Mouse (Mus musculus) inflammation-experienced regulatory T-cells, adult 6 months (primary cell): ENCODE results near the gene Rasgrf2. TPM values are rescaled to one million over a fixed set of nuclear protein-coding genes. Genes with fewer than 3 reads are reported as not detected.
A peak's percentile ranks its signal among the peaks of the same experiment; 100 is the strongest.

Source experiments
- ATAC-seq: one replicate; pipeline ENCODE4 v1.8.0; 2017
- polyA plus RNA-seq, 3 experiments: library from polyadenylated mRNA; unstranded; fragments of 100-300 nt; shearing (Covaris generic); gene quantifications; one replicate each; pipeline ENCODE4 v1.2.1; 2017

Gene Rasgrf2
- polyA plus RNA-seq, 3 experiments from 2014 or later, result 0.36 to 4.3 (median 1.7) TPM

DNA sequence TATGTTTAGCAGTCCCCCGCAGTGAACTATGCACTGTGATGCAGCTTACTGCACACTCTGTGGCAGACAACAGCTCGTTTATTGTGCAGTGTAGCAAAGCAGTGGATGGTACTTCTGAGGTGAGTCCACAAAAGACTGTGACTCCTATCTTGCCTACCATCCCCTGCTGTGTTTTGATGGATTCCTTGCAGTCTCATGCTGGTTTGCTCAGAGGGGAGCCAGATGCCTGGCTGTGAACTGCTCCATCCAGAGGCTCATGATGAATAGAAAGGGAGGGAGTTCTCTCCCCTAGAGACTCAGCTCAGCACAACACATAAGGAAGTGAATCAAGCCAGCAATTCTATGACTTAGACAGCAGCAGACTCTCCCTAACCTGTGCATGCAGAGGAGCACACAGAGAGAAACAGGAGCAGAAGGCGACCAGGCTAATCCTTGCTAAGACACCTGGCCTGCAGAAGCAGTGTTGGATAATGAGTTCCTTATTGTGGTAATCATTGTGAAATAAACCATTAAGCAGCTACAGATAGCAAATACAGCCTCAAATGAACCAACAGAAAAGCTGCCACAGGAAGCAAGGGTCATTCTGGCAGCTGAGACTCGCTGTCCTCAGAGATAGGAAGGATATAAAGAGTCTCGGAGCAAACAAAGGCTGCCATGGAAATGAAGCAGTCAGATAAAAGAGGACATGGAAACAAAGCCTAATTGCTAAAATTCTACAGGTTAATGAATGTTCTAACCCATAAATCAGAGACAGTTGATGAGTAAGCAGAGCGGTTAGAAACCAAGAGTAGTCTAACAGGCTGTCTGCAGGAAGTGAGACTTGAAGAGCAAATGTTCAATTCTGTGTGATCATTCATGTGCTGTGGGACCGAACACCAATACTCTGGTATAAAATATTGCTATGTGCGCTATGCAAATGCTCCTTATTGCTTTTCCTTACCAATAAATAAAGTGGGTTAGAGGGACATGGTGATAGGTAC is 89.6 kb downstream of the Rasgrf2 start:
- ATAC-seq, result no peak

DNA sequence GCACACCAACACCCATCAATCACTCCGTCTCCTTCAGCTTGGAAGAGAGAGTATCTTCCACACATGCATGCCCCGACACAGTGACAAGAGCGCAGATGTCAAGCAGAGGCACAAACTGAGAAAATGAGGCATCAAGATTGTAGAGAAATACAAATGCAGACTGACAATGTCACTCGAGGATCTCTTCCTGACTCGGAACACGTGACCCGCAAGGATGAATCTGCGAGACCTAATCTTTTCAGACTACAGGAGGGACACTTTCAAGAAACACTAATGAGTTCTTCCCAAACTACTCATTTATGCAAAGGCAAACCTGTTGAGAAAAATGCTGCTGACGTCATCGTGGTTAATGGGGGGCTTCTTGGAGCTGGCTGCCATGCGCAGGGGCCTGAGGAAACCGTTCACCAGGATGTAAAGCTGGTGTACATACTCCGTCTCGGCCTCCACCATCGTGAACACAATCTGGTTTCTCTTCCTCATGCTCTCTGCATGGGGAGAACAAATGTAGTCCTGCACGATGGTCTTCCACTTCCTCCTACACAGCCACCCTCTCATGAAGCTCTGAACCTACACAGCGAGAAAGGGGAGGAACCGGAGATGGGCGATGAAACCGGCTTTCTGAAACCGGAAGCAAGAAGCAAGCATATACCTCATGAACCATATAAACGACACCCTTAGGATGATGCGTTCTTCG is 100.9 kb downstream of the Rasgrf2 start:
- ATAC-seq, result peak; percentile 88

DNA sequence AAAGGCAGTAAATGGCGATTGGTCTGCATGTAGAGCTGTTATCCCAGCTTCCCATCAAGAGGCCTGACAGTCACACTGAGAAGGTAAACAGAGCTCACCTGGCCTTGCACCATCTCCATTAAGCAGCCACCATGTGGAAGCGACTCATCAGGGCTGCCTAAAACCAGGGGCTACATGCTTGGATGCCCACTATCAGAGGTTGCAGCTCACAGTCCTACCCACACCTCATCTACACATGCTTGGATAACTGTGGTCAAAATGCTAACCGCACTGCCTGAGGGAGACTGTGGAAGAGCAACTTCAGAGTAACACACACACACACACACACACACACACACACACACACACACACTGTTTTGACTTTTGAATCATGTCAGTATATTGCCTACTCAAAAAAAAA is 101.8 kb downstream of the Rasgrf2 start:
- ATAC-seq, result no peak

DNA sequence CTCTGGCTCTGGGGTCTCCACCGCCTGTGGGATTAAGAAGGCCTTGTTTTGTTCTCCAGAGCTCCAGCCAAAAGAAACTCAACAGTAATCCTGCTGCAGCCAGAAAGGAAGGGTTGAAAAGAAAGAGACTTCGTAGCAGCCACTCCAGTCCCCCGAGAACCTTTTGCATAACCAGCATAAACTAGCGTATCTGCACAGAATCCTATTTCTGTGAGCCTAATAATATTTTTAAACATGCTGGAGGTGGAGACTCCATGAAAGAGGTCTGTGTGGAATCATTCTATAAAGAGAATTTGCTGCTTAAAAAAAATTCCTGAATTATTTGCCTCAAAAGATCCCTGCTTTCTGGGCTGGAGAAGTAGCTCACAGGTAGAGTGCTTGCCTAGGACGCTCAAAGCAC is 103.5 kb downstream of the Rasgrf2 start:
- ATAC-seq, result no peak

DNA sequence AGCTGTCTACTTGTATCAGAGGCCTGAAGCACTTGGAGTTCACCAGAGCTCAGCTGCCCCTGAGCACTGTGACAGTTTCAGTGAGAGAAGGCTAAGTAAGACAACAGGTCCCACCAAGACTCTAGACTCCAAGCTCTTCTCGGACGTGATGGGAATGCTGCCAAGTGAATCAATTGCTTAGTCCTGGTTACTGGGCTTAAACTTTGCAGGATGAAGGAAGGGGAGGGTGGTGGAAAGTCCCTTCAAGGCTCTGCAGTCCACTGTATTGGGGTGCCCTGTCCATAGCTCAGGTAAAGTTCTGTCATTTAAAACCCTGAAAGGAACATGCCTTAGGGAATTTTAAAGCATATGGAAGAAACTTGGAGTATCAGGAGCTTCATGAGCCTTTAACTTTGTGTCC is 104.8 kb downstream of the Rasgrf2 start:
- ATAC-seq, result no peak

DNA sequence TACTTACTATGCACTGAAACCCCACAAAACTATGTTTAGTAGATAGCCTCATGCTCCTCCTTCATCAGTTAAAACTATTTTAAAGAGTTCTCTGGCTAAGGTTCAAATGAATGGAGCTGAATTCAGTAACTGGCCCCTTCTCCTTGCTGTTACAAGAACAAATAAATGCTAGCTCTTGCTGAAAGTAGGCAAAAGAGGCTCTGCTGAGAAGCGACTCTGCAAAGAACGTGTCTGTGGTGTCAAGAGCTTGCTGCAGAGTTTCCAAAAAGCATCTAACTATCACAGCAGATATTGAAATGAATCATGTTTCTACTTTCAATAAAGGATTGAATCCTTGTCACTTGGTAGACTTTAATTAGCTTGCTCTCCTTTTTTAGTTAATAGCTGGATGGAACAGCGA is 106.3 kb downstream of the Rasgrf2 start:
- ATAC-seq, result no peak

DNA sequence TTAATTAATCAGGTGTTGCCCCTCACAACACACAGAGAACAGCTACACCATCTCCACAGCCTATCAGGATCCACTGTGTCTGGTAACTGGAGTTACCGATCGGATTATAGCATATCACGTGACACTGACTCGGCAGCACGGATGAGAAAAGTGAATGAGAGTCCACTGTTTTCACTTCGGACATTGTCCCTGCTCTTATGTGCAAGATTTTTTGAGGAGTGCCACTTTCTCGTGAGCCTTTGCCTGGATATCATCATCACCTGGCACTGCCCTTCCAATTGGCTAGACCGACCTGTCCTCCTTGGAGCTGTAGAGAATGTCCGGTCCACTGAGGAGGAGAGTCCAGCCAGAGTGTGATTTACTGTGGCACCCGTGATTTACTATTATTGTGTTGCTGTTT is 109.3 kb downstream of the Rasgrf2 start:
- no peak for ATAC-seq

DNA sequence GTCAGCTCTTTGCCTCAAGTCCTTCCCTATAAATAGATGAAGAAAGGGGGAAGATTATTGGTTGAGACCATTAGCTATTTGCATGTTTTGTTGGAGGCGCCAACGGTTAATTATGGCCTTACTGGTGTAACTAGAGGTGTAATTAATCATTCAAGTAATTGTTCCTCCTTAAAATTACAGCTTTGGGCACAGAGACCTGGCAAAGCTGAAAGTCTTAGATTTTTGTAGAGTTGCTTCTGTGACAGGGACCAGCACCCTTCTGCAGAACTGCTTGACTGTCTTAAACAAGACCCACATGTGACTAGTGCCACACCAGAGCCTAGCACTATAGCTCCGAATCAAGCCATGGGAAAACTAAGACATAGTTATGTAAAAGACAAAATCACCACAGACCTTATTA is 134.5 kb downstream of the Rasgrf2 start:
- no peak for ATAC-seq

DNA sequence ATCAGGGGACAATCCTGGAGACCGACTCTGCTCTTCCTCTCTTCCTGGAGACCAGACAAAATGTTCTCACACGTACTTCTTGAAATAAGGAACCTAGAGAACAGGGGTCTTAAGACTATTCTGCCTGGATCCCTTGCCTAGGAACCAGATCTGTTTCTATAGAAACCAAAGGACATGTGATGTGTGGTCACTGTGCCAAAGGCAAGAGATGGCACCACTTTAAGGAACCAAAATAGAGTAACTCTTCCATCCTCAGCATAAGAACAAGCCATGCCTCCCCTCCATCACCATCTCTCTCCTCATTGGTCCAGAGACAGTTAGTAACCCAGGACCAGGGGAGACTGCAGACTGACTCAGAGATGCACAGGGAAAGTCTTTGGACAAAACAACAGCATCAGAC is 140.0 kb downstream of the Rasgrf2 start:
- ATAC-seq, result no peak

DNA sequence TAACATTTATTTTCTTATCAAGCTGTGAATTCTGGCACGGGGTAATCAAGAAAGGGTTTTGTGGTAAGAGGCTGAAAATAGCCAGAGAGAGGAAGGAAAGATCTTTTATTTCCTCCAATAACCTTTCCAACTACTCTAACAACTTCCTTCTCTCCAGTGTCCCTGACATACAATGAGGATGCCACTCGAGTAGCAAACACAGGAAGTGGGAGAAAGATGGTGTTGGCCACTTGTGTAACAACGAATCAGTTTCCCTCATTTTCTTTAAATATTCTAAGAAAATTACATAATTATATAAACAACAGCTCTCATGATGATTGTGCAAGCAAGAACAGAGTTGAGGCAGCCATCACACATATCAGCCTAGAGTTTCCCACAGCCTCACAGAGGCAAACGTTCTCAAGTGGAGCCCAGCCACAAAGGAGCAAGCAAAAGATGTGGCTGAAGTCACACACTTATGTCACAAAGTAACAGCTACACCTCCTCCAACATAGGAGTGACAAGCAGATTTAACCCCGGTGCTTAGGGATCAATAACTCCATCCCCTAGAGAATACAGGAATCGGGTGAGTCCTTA is 140.7 kb downstream of the Rasgrf2 start:
- no peak for ATAC-seq

DNA sequence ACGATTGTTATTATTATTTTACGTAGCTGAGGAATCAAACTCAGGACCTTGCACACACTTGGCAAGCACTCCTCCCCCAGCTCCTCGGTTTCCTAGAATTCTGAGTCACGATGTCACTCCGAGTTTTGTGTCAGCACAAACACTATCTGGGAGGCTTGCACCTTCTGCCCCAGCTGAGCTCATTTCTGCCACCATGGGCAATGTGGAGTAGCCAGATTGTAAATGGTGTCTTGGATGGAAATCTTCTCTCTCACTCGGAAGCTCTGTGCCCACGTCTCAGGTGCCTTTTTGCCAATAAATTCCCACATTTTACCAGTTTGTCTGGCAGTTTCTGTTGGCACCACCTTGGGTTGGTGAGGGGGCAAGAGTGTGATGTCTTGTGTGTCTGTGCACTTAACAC is 143.1 kb downstream of the Rasgrf2 start:
- ATAC-seq, result no peak

DNA sequence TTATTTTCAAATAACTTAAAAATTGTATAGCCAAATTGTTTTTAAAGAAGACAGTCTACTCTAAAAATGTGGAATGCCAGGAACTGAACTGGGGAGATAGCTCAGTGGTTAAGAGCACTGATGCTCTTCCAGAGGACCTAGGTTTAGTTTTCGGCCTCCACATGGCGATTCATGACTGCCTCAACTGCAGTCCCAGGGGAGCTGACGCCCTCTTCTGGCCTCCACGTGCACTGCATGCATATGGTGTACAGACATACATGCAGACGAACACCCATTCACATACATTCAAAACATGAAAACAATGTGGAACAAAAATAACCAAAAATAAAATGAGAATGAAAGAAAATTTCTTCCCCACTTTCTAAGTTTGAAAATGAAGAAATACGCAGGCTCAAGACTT is 144.5 kb downstream of the Rasgrf2 start:
- ATAC-seq, result no peak

DNA sequence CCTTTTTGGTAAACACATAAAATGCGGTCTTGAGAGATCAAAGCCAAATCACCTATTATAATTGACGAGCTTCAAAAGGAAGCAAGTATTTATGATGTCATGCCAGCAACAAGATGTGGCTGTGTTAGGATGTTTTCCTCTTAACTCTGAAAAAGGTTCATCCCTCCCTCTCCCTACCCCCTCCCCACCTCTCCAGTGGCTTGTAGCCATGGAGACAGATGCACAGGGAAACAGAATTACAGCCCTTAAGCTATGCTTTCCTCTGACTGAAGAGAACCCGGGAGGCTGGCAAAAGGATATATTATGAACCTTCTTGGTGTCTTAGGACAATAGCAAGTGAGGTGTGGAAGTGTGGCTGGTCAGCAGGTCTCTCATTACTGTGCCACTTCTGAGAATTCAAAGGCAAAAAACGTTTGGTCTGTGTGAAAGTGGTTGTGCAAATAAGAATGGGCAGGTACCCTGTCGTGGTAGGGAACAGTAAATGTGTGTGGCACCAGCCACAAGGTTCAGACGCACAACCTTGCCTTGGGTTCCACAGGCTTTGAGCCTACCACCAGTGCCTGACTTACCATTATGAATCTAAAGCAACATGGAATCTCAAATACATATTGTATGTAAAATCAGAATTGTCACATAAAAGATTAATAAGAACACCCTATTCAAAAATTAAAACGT is 145.4 kb downstream of the Rasgrf2 start:
- no peak for ATAC-seq

DNA sequence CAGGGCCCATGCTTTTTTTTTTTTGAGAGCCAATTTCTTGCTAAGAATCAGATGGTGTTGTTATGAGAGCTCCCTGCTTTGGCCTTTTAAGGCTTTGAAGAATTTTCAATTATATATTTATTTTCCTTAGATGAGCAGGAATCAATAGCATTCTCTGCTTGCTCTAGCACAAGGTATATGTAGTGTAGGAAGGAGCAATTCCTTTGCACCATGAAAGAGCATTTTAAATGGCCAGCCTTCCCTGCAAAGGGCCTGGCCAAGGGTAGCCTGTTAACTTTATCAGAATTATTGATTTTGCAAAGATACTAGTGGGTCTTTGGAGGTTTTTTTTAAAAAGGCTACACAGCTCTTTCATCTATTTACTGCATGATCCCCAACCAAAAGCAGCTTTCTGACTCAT is 146.4 kb downstream of the Rasgrf2 start:
- ATAC-seq, result no peak

DNA sequence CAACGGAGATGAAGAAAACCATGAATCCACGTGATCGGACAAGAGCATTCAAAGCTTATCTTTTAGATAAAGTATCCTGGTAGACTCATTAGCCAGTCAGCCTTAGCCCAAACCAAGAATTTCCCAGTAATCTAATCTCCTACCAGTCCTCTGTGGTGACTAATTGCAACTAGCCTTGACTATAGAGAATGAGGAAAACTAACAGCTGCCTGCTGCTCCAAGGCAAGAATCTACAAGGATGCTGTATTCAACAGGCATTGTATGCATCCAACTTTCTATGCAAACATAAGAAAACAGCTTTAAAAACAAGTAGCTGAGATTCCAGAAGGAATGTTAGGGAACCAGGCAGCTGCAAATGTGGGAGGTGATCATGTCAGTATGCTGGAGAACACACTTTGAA is 149.4 kb downstream of the Rasgrf2 start:
- no peak for ATAC-seq

DNA sequence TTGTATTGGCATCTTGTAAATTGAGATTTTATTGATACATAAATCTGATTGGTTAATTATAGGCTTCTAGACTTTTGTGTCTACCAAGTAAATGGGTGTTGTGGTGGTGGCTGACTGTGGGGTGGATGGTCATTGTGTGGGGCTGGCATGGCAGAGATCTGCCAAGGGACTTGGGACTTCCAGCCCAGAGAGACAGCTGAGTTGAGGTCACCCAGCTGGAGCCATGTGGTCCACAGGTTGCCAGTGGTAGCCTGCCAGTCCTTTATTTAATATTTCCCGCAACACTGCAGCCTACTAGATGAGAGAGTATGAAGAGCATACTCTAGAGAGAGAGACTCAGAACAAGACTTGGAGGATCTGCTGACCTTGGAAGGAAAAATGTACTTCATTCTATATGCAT is 150.0 kb downstream of the Rasgrf2 start:
- ATAC-seq, result no peak

DNA sequence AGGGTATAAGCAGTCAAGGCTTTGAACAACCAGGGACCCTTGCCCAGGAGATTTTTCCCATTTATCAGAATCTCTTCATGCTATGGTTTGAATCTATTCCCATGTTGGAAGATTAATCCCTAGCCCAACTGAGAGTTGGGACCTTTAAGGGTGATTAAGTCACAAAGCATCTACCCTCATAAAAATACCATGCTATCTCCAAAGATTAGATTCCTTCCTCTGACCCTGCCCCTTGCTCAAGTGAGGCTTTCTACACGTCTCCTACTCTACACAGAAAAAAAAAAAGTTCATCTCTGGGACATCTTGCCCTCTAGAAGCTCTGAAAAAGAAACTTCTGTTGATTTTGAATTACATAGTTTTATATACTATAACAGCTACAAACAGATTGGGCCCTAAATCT is 154.5 kb downstream of the Rasgrf2 start:
- no peak for ATAC-seq

DNA sequence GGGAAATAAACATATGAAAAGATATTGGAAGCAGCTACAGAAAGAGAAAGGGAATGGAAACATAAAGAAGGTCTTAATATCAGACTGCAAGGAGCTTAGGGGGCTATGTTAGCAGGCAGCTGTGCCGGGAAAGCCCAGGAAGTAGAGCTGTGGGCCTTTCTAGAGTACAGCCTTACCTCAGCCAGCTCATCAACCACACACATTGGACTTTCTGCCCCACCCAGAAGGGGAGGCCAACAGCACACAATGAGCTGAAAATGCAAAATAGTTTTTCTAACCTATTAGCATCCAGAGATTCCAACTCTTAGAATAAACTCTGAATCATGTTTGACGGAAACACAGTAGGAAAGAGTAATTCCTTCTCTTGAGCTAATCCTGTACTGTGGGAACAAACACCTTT is 154.9 kb downstream of the Rasgrf2 start:
- ATAC-seq, result no peak

DNA sequence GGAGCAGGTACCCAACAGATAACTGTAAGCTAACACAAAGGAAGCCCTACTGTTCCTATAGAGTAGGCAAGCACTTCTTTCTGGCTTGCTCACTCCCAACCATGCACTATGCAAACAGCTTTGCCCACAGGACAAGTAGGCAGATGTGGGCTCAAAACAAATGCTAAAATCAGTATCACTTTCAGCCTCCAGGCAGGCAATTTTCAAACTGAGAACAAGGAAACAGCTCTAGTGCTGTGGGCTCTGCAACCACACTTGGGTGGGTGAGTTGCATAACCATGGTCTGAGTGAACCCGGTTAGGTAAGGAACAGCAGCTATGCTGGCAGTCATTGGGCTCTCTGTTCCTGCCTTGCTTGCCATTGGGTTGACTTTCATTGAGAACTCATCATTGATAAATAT is 157.3 kb downstream of the Rasgrf2 start:
- no peak for ATAC-seq

DNA sequence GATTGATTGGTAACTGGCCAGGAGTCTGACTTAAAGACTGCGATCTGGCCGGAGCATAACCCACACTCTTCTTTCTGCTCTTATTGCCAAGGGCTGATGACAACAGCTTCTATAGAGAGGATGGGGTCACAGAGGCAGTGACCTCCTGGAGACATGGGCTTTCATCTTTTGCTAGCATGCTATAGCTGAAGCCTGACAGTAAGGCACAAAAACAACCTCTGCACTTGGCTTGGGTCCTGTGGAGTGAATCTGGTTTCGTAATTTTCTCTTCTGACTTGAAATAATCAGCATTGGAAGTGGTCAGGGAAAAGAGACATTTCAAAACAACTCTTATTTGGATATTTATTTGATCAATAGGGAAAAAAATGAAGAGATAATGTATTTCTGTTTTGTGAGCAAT is 160.2 kb downstream of the Rasgrf2 start:
- no peak for ATAC-seq

DNA sequence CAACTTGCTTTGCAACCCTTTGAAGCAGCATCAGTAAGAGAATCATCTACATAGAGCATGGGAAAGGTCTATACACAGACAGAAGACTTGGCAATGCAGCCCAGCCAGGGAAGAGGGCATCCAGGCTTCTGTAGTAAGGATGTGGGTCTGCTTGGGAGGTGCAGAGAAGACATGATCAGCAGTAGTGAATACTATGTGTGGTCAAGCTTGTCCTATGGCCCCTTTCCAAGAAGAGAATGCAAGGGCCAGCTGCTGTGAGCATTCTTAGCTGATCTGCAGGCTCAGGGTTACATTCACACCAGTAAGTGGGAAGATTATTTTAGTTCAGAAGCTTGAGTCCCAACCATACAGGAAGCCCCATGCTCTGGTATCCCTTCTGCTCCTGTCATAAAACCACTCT is 175.0 kb downstream of the Rasgrf2 start:
- no peak for ATAC-seq

DNA sequence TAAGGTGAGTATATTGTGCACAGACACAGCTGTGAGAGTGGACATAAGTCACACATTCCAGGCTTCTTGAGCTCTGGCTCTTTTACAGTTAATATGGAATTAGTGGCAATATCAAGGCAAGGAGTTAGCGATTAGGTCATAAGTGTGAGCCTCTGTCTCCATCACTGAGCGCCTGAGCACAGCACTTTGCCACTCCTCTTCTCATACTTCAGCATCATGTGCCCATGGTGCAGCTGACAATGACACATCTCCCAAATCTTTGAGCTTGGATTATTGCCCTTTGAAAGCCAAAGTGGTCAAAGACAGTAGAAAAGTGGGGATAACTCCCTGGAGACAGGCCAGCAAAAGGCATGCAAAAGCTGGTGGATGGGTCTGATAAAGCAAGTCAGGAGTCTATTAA is 175.8 kb downstream of the Rasgrf2 start:
- no peak for ATAC-seq

DNA sequence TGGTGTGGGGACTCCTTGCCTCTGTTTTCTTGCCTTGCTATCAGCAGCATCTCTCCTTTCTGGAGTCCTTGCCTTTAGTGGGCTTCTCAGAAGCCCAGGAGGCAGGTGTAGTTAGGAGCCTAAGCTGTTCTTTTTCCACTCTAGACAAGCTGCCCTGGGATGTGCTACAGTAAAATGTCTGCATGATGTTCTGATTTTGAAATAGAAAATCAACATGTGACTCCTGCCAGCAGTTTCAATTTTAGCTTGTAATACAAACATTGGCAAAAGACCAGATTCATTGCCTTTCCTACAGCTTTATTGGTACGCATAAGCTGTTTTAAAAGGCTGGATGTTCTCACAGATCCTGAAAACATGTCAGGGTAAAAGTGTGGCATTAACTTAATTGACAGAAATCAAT is 176.3 kb downstream of the Rasgrf2 start:
- ATAC-seq, result no peak
